Mouse (Mus musculus) E14TG2a.4 (cell line): ENCODE measurements at regions not wholly inside any gene's neighbourhood (a gene's known extent, or its start where the extent isn't known, plus 50 kb on each side); places are given as distances from the start of the nearest gene placed in this dataset.

Experiments
- H3K27me3 ChIP-seq: 2 replicates; pipeline ENCODE4 v1.6.1; 2014; ENCODE audit warnings: low read length, control low read depth; ENCODE audit not compliant: insufficient read depth
- H3K36me3 ChIP-seq: 2 replicates; pipeline ENCODE4 v1.6.1; 2014; ENCODE audit warnings: low read length, control low read depth; ENCODE audit not compliant: insufficient read depth
- H3K4me1 ChIP-seq: replicated peaks from 2 replicates; pipeline ENCODE4 v1.6.1; 2014; ENCODE audit warnings: low read depth, low read length, control low read depth
- H3K4me3 ChIP-seq: replicated peaks from 2 replicates; pipeline ENCODE4 v1.5.1; 2014; ENCODE audit warnings: mild to moderate bottlenecking, low read length
- H3K9me3 ChIP-seq: 2 replicates; pipeline ENCODE4 v1.6.1; 2014; ENCODE audit warnings: low read length, control low read depth
- CTCF ChIP-seq: conservative IDR thresholded peaks from 2 replicates; pipeline ENCODE4 v1.5.1; 2014; ENCODE audit warnings: low read length
- NANOG ChIP-seq: IDR thresholded peaks from 2 replicates; pipeline ENCODE4 v1.6.1; 2014; ENCODE audit warnings: borderline replicate concordance, low read length, mixed read lengths
- POU5F1 ChIP-seq: IDR thresholded peaks from 2 replicates; pipeline ENCODE4 v1.6.1; 2014; ENCODE audit warnings: low read length, borderline replicate concordance

DNA sequence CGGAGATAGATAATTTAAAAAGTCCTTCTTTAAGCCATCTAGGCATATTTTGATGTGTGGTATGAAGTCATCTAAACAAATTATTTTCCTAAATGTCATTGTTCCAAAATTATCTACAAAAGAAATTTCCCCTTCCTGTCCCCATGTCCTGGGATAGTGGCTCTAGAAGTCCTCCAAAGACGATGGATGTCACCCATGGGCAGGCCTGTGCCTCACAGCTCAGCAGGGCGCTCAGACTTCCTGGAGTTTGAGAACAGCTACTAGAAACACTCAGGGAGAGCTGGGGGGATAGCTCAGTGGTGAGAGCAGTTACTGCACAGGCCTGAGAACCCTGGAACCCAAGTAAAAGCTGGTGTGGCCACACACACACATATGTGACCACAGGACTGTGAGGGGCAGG is 193.5 kb upstream of the Cops8 start:
- peaks cover 63% of the 10 kb centered on the region for H3K4me1 ChIP-seq
- no peak overlapping the region for H3K4me3 ChIP-seq
- H3K36me3 ChIP-seq, result no peaks in the 10 kb centered on the region
- H3K9me3 ChIP-seq, result peaks cover 15% of the 10 kb centered on the region
- no peak for TF ChIP-seq NANOG
- TF ChIP-seq POU5F1, result no peak
- TF ChIP-seq CTCF, result no peak
- H3K27me3 ChIP-seq, result no peaks in the 10 kb centered on the region

GRCm38 (mm10) chr1:90412511-90413045 is 190.2 kb upstream of the Cops8 start:
- Histone ChIP-seq H3K36me3 (no peaks in the 10 kb centered on the region), H3K9me3 (peaks cover 23% of the 10 kb centered on the region), H3K27me3 (no peaks in the 10 kb centered on the region), H3K4me1 (peaks cover 45% of the 10 kb centered on the region), H3K4me3 (no peak overlapping the region)
- TF ChIP-seq NANOG, result peak; percentile 20; the same call in 1 of the 2 replicates
- TF ChIP-seq POU5F1, result no peak

GRCm38 (mm10) chr1:90414751-90415150 is 188.0 kb upstream of the Cops8 start:
- peaks cover 23% of the 10 kb centered on the region for H3K9me3 ChIP-seq
- no peaks in the 10 kb centered on the region for H3K36me3 ChIP-seq
- no peak for TF ChIP-seq CTCF
- TF ChIP-seq NANOG, result no peak
- TF ChIP-seq POU5F1, result no peak
- H3K27me3 ChIP-seq, result no peaks in the 10 kb centered on the region
- peaks cover 36% of the 10 kb centered on the region for H3K4me1 ChIP-seq
- H3K4me3 ChIP-seq, result no peak overlapping the region

GRCm38 (mm10) chr1:90424066-90424821 is 178.5 kb upstream of the Cops8 start:
- Histone ChIP-seq H3K36me3 (no peaks in the 10 kb centered on the region), H3K9me3 (peaks cover 62% of the 10 kb centered on the region), H3K4me1 (peaks cover 23% of the 10 kb centered on the region), H3K4me3 (0 out of 2 replicates have a peak overlapping the region, but pooled peaks have one; percentile 7), H3K27me3 (no peaks in the 10 kb centered on the region)
- TF ChIP-seq CTCF, result no peak
- no peak for TF ChIP-seq POU5F1
- no peak for TF ChIP-seq NANOG

DNA sequence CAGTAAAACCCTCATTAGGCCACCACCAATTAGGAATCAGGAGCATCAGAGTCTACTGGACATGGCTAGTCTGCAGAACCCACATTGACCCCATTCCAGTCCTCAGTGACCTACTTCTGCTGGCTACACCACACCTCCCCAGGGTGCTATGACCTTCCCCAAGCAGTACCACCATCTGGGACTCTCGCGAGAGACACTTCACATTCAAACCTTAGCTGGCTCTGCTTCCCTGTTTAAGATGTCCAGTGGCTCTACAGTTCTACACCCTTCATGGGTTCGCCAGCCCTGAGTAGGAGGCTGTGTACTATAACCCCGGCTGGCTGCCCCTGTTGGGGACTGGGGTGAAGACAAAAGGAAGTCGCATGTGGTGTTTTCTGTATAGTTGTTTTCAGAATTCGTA is 174.4 kb upstream of the Cops8 start:
- Histone ChIP-seq H3K9me3 (peaks cover 31% of the 10 kb centered on the region), H3K27me3 (no peaks in the 10 kb centered on the region), H3K36me3 (no peaks in the 10 kb centered on the region), H3K4me3 (no peak overlapping the region), H3K4me1 (peaks cover 44% of the 10 kb centered on the region)
- TF ChIP-seq POU5F1 (no peak), NANOG (no peak), CTCF (no peak)

GRCm38 (mm10) chr1:90428774-90429173 is 174.0 kb upstream of the Cops8 start:
- TF ChIP-seq CTCF (no peak), POU5F1 (no peak), NANOG (no peak)
- H3K9me3 ChIP-seq, result peaks cover 27% of the 10 kb centered on the region

GRCm38 (mm10) chr1:90430480-90430879 is 172.3 kb upstream of the Cops8 start:
- peaks cover 25% of the 10 kb centered on the region for H3K4me1 ChIP-seq
- no peak for TF ChIP-seq NANOG
- TF ChIP-seq CTCF, result no peak
- no peak for TF ChIP-seq POU5F1
- no peaks in the 10 kb centered on the region for H3K27me3 ChIP-seq
- peaks cover 24% of the 10 kb centered on the region for H3K9me3 ChIP-seq
- H3K36me3 ChIP-seq, result no peaks in the 10 kb centered on the region
- H3K4me3 ChIP-seq, result no peak overlapping the region

More at GRCm38 (mm10) chr1:90428774-90429173, 174.0 kb upstream of the Cops8 start:
- Histone ChIP-seq H3K36me3 (no peaks in the 10 kb centered on the region), H3K4me3 (no peak overlapping the region), H3K27me3 (no peaks in the 10 kb centered on the region), H3K4me1 (peaks cover 40% of the 10 kb centered on the region)

GRCm38 (mm10) chr1:90431783-90432182 is 171.0 kb upstream of the Cops8 start:
- H3K36me3 ChIP-seq, result no peaks in the 10 kb centered on the region
- peak; percentile 90 for TF ChIP-seq NANOG
- TF ChIP-seq POU5F1, result no peak
- no peak for TF ChIP-seq CTCF

GRCm38 (mm10) chr1:90433911-90434310 is 168.9 kb upstream of the Cops8 start:
- Histone ChIP-seq H3K4me3 (no peak overlapping the region), H3K9me3 (no peaks in the 10 kb centered on the region), H3K27me3 (no peaks in the 10 kb centered on the region), H3K36me3 (no peaks in the 10 kb centered on the region), H3K4me1 (peaks cover 21% of the 10 kb centered on the region)
- no peak for TF ChIP-seq CTCF

More at GRCm38 (mm10) chr1:90431783-90432182, 171.0 kb upstream of the Cops8 start:
- Histone ChIP-seq H3K27me3 (no peaks in the 10 kb centered on the region), H3K4me3 (no peak overlapping the region), H3K4me1 (peaks cover 21% of the 10 kb centered on the region), H3K9me3 (peaks cover 17% of the 10 kb centered on the region)
